Mouse (Mus musculus) thymus, adult 2 months (tissue): ENCODE measurements at regions not wholly inside any gene's neighbourhood (a gene's known extent, or its start where the extent isn't known, plus 50 kb on each side); places are given as distances from the start of the nearest gene placed in this dataset.

Source experiments
- CTCF ChIP-seq: fragments of 200-500 bp; IDR thresholded peaks from 2 replicates; pipeline ENCODE4 v1.5.1; 2012; ENCODE audit warnings: mild to moderate bottlenecking, control low read depth, low read length, moderate library complexity, borderline replicate concordance; ENCODE audit not compliant: control insufficient read depth, poor library complexity, insufficient read depth; ENCODE audit errors: extremely low read depth
- POLR2A ChIP-seq: fragments of 200-500 bp; IDR thresholded peaks from 2 replicates; pipeline ENCODE4 v1.6.1; 2012; ENCODE audit warnings: mild to moderate bottlenecking, low read length, control low read depth, moderate library complexity; ENCODE audit not compliant: control insufficient read depth, poor library complexity, insufficient read depth; ENCODE audit errors: extremely low read depth

GRCm38 (mm10) chr7:67849509-67849862, 89.9 kb upstream of the Synm start:
- TF ChIP-seq POLR2A (no peak), CTCF (no peak)
